Mouse (Mus musculus): ENCODE results near the gene Hk2.

DNA sequence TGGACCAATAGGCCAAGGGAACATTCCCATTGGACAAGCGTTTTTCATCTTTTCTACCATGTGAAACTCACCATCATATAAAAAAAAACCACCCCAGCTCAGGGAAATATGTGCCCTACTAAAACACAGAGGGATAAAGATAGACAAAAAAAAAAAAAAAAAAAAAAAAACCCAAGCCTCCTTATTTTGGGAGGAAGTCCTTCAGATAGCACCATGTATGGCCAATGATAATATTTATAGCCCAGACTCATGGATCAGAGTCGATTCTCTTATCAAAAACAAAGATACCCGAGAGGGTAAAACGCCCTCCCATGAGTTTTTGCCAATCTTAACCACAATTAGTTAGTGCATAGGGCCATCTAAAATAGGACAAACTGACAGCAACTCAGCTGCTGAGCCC is 84.8 kb downstream of the Hk2 start:
- TF ChIP-seq CTCF (IDR thresholded peaks at IDR 0.05; ENCODE audit: control insufficient read depth, insufficient read depth, insufficient replicate concordance, low read depth, low read length) (no peak), POLR2A (IDR thresholded peaks at IDR 0.05; ENCODE audit: control insufficient read depth, low read depth, low read length) (no peak)

Measured in testis, adult 2 months (tissue).